Mouse (Mus musculus): ENCODE measurements around the gene Mta3. TPM values are rescaled to one million over a fixed set of nuclear protein-coding genes. Genes with fewer than 3 reads are reported as not detected.

Mta3 gene
- polyA plus RNA-seq, 1 experiment from 2014 or later: 37.4 TPM

DNA sequence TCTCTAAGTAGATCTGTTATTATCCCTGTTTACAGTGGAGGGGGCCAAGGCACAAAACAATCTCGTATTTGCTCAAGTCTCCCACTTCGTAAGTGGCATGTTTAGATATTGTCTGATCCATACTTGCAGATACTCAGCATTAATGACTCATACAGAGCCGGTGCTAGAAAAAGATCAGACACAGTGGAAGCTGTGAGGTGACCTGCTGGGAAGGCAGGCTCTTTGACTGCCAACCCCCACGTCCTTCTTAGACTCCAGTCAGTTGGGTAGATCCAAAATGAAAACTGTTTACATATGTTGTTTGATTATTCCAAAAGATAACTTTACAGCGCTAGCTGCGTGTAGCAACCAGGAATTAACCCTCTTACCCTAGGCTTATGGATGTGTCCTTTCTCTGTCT, 35.3 kb downstream of the Mta3 start:
- H3K4me3 ChIP-seq: no peak overlapping the region
- H3K27ac ChIP-seq: no peak overlapping the region
- no peaks in the 10 kb centered on the region for H3K4me1 ChIP-seq
- no peak overlapping the region for H3K9ac ChIP-seq
- 87% methylated on average over 6 of the region's 6 CpGs for WGBS
- H3K9me3 ChIP-seq: peaks cover 8% of the 10 kb centered on the region; the same call in 1 of the 2 replicates
- H3K36me3 ChIP-seq: peaks cover 15% of the 10 kb centered on the region; the same call in 1 of the 2 replicates
- H3K4me2 ChIP-seq (replicated peaks): no peak overlapping the region
- ATAC-seq (ENCODE audit: low FRiP score, low read depth): no peak
- H3K27me3 ChIP-seq (replicated peaks): no peaks in the 10 kb centered on the region

- no peaks in the 10 kb centered on the region for H3K4me1 ChIP-seq
- H3K9me3 ChIP-seq: peaks cover 8% of the 10 kb centered on the region; the same call in 1 of the 2 replicates
- H3K27me3 ChIP-seq (replicated peaks): no peaks in the 10 kb centered on the region
- ATAC-seq (ENCODE audit: low FRiP score, low read depth): no peak
- H3K4me2 ChIP-seq (replicated peaks): no peak overlapping the region
- no peak overlapping the region for H3K9ac ChIP-seq
- peaks cover 11% of the 10 kb centered on the region; the same call in 1 of the 2 replicates for H3K36me3 ChIP-seq
- H3K27ac ChIP-seq: no peak overlapping the region
- H3K4me3 ChIP-seq: no peak overlapping the region
- 98% methylated on average over 11 of the region's 11 CpGs for WGBS
Observed at GRCm38 (mm10) chr17:83744231-83744824, 38.4 kb downstream of the Mta3 start.

- WGBS: 90% methylated on average over 10 of the region's 10 CpGs
- H3K4me1 ChIP-seq: no peaks in the 10 kb centered on the region
- ATAC-seq (ENCODE audit: low FRiP score, low read depth): no peak
Observed at GRCm38 (mm10) chr17:83747405-83748160, 41.6 kb downstream of the Mta3 start.

DNA sequence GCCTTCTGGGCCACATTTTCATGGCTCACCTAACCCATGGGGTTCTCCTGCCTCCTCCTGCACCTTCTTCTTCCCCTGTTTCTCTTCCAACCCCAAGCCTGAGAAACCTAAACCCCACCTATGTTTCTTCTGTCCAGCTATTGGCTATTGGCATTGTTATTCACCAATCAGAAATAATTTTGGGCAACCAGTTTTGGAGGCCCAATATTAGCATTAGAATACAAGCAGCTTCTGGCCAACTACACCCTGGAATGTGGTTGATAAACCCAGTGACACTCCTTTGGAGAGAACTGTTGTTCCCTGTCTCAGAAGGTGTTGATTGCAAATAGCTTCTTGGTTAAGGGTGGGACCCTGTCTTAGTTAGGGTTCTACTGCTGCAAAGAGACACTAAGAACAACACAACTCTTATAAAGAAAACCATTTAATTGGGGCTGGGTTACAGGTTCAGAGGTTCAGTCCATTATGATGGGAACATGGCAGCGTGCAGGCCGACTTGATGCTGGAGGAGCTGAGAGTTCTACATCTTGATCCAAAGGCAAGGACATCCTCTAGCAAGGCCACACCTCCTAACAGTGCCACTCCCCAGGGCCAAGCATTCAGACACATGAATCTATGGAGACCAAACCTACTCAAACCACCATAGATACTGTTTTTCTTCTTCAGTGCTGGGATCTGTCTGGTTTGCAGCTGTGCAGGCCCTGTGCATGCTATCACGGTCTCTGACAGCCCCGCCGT, 44.4 kb downstream of the Mta3 start:
- WGBS: 85% methylated on average over 5 of the region's 5 CpGs
- ATAC-seq (ENCODE audit: low FRiP score, low read depth): no peak
- H3K9ac ChIP-seq: no peak overlapping the region

More at GRCm38 (mm10) chr17:83747405-83748160, 41.6 kb downstream of the Mta3 start:
- Histone ChIP-seq H3K9ac (no peak overlapping the region), H3K4me3 (no peak overlapping the region), H3K27ac (no peak overlapping the region), H3K36me3 (peaks cover 11% of the 10 kb centered on the region; the same call in 1 of the 2 replicates), H3K9me3 (peaks cover 8% of the 10 kb centered on the region; the same call in 1 of the 2 replicates), H3K4me2 (replicated peaks) (no peak overlapping the region), H3K27me3 (replicated peaks) (no peaks in the 10 kb centered on the region)

DNA sequence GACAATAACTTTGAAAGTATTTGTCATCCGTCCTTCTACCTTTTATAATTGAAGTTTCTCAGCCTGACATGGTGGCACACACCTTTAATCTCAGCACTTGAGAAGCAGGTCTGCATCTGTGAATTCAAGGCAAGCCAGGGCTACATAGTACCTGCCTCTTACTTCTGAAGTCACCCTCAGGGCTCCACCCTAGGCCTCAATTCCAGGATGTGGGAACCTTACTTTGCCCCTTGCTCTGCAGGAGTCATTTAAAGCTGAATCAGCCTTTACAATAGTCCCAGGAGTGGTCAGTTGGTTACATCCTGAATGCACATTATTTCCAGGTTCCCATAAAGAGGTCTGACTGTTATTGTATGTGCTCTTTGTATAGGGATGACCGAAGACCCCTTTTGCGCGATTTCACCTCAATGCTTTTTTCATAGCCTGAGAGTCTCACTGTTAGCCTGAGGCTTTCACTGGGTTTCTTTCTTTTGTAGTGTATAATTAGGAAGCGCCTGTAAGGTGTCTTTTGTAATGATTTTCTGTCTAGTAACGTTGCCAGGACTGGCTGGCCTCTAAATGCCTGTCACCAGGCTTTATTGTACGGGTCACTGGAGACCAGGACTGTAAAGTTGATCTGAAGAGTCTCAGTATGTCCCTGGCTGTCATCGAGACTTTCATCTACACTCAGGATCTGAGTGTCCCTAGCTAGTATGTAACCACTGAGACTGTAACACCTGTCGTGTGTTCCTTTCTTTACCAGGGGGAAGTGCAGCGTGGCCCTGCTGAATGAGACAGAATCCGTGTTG, 47.3 kb downstream of the Mta3 start:
- no peak for ATAC-seq (ENCODE audit: low FRiP score, low read depth)
- no peak overlapping the region for H3K9ac ChIP-seq
- H3K36me3 ChIP-seq: peaks cover 16% of the 10 kb centered on the region
- peaks cover 10% of the 10 kb centered on the region for H3K4me1 ChIP-seq
- H3K4me3 ChIP-seq: no peak overlapping the region
- H3K27me3 ChIP-seq (replicated peaks): no peaks in the 10 kb centered on the region
- H3K4me2 ChIP-seq (replicated peaks): no peak overlapping the region
- 30% methylated on average over 11 of the region's 11 CpGs for WGBS
- H3K9me3 ChIP-seq: no peaks in the 10 kb centered on the region
- no peak overlapping the region for H3K27ac ChIP-seq

More for the DNA sequence above, 44.4 kb downstream of the Mta3 start:
- Histone ChIP-seq H3K27ac (no peak overlapping the region), H3K4me2 (replicated peaks) (no peak overlapping the region), H3K4me1 (peaks cover 10% of the 10 kb centered on the region), H3K27me3 (replicated peaks) (no peaks in the 10 kb centered on the region), H3K9me3 (no peaks in the 10 kb centered on the region), H3K36me3 (peaks cover 8% of the 10 kb centered on the region; the same call in 1 of the 2 replicates), H3K4me3 (no peak overlapping the region)

DNA sequence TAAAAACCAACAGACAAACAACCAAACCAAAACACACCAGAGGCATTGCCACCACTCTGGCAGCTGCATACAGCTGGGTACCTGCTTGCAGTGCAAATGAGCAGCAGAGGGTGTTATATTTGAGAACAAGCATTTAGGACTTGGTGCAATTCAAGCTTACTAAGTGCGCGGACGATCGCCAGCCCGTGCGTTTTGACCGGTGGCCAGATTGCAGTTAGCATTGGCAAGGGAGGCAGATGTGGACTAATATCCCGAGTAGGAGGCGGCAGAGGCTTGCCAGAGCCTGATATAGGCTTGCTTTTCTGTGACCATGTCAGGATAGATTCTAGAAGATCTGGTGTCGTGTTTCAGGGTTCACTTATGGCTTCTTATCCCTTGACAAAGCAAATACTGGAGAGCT, 52.1 kb downstream of the Mta3 start:
- no peak overlapping the region for H3K4me2 ChIP-seq (replicated peaks)
- ATAC-seq (ENCODE audit: low FRiP score, low read depth): no peak
- H3K9me3 ChIP-seq: no peaks in the 10 kb centered on the region
- no peak overlapping the region for H3K9ac ChIP-seq
- WGBS: 92% methylated on average over 10 of the region's 10 CpGs
- peaks cover 25% of the 10 kb centered on the region for H3K36me3 ChIP-seq
- H3K4me3 ChIP-seq: no peak overlapping the region
- H3K27ac ChIP-seq: no peak overlapping the region
- peaks cover 9% of the 10 kb centered on the region for H3K4me1 ChIP-seq
- H3K27me3 ChIP-seq (replicated peaks): no peaks in the 10 kb centered on the region

- H3K9me3 ChIP-seq: no peaks in the 10 kb centered on the region
- H3K4me3 ChIP-seq: no peak overlapping the region
- no peaks in the 10 kb centered on the region for H3K4me1 ChIP-seq
- no peak overlapping the region for H3K9ac ChIP-seq
- WGBS: 60% methylated on average over 4 of the region's 4 CpGs
- ATAC-seq (ENCODE audit: low FRiP score, low read depth): no peak
- H3K4me2 ChIP-seq (replicated peaks): no peak overlapping the region
- H3K36me3 ChIP-seq: peaks cover 23% of the 10 kb centered on the region
- no peak overlapping the region for H3K27ac ChIP-seq
- no peaks in the 10 kb centered on the region for H3K27me3 ChIP-seq (replicated peaks)
Observed at GRCm38 (mm10) chr17:83759547-83759946, 53.6 kb downstream of the Mta3 start.

DNA sequence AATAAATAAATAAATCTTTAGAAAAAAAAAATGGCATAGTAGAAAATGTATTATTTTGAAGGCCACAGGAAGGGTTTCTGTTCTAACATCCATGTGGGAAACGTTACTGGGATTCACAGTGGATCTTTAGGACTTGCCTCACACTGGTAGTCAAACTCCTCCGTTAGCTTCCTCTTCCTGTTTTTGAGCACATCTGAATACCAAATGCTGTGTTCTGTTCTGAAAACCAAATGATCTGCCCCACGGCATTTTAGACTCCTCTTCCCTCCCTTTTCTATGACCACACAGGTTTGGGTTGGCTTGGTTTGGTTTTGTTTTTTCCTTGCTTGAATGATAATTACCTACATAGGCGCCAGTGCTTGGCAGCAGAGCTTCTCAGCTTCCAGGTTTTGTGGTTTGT, 58.6 kb downstream of the Mta3 start:
- WGBS: 89% methylated on average over 4 of the region's 4 CpGs
- no peaks in the 10 kb centered on the region for H3K9me3 ChIP-seq
- no peak for ATAC-seq (ENCODE audit: low FRiP score, low read depth)
- no peak overlapping the region for H3K4me3 ChIP-seq
- no peaks in the 10 kb centered on the region for H3K4me1 ChIP-seq
- no peak overlapping the region for H3K9ac ChIP-seq
- no peaks in the 10 kb centered on the region for H3K27me3 ChIP-seq (replicated peaks)
- peaks cover 9% of the 10 kb centered on the region for H3K36me3 ChIP-seq
- no peak overlapping the region for H3K4me2 ChIP-seq (replicated peaks)
- H3K27ac ChIP-seq: no peak overlapping the region

- ATAC-seq (ENCODE audit: low FRiP score, low read depth): no peak
- H3K4me2 ChIP-seq (replicated peaks): no peak overlapping the region
Observed at GRCm38 (mm10) chr17:83767064-83767463, 61.1 kb downstream of the Mta3 start.

DNA sequence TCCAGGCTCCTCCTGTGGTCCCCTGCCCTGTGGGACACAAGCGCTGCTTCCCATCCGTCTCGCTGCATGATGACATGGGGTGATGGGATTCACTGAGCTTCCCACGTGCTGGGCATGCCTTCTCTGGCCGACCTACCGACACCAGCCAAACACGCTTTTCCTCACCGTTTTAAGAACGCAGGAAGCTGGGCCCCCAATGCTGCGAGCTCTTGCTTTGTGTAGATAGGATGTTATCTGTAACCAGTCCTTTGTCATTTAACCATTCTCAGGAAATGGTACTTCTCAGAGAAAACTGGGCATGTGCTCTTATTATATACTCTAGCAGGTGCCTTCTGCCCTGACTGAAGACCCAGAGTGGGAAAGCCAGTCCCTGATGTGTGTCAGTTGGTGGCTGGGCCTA, 62.3 kb downstream of the Mta3 start:
- Histone ChIP-seq H3K9me3 (no peaks in the 10 kb centered on the region), H3K9ac (no peak overlapping the region), H3K4me2 (replicated peaks) (no peak overlapping the region), H3K36me3 (no peaks in the 10 kb centered on the region; the same call in 1 of the 2 replicates), H3K27me3 (replicated peaks) (no peaks in the 10 kb centered on the region), H3K4me3 (no peak overlapping the region), H3K27ac (no peak overlapping the region), H3K4me1 (peaks cover 7% of the 10 kb centered on the region)
- no peak for ATAC-seq (ENCODE audit: low FRiP score, low read depth)
- 90% methylated on average over 10 of the region's 10 CpGs for WGBS

More at GRCm38 (mm10) chr17:83767064-83767463, 61.1 kb downstream of the Mta3 start:
- H3K9me3 ChIP-seq: no peaks in the 10 kb centered on the region
- no peak overlapping the region for H3K9ac ChIP-seq
- no peaks in the 10 kb centered on the region for H3K4me1 ChIP-seq
- 95% methylated on average over 7 of the region's 7 CpGs for WGBS
- no peaks in the 10 kb centered on the region for H3K27me3 ChIP-seq (replicated peaks)
- H3K36me3 ChIP-seq: peaks cover 8% of the 10 kb centered on the region
- no peak overlapping the region for H3K27ac ChIP-seq
- no peak overlapping the region for H3K4me3 ChIP-seq

DNA sequence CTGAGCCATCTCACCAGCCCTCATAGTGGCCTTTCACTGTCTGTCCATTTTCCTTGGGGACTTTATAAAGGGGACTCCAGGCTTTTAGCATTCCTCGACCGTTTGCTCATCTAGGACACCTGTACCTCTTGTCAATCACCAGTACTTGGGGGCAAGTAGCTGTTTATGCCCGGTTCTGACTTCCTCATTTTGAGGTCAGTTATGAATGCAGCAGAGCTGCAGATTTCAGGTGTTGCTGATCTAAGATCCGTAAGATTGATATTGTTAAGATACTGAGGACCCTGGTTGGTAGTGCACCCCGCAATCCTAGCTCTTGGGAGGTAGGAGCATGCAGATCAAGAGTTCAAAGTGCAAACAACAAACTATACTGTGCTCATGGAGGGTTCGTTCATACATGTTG, 64.4 kb downstream of the Mta3 start:
- Histone ChIP-seq H3K4me1 (peaks cover 7% of the 10 kb centered on the region), H3K4me2 (replicated peaks) (no peak overlapping the region), H3K27ac (no peak overlapping the region), H3K36me3 (no peaks in the 10 kb centered on the region), H3K27me3 (replicated peaks) (no peaks in the 10 kb centered on the region), H3K9ac (no peak overlapping the region), H3K9me3 (no peaks in the 10 kb centered on the region), H3K4me3 (no peak overlapping the region)
- ATAC-seq (ENCODE audit: low FRiP score, low read depth): no peak
- 89% methylated on average over 6 of the region's 6 CpGs for WGBS

All from neural tube, embryonic 12.5 days (tissue).